Mouse (Mus musculus): Measurements from ENCODE around the gene Id4.

GRCm38 (mm10) chr13:48273451-48274069, 12.5 kb downstream of the Id4 start:
- TF ChIP-seq GATA1 (IDR thresholded peaks at IDR 0.05; ENCODE audit: low read length) (no peak), TAL1 (IDR thresholded peaks at IDR 0.05; ENCODE audit: low read length) (no peak)
